Mouse (Mus musculus) liver, embryonic 14.5 days (tissue): Measurements from ENCODE around the gene Crebrf.

Source experiments
- CTCF ChIP-seq: IDR thresholded peaks from 2 replicates; pipeline ENCODE4 v1.5.1; 2016; ENCODE audit warnings: antibody characterized with exemption, low read depth, control low read depth
- EP300 ChIP-seq: IDR thresholded peaks from 2 replicates; pipeline ENCODE4 v1.6.1; 2016; ENCODE audit warnings: antibody characterized with exemption, low read depth

DNA sequence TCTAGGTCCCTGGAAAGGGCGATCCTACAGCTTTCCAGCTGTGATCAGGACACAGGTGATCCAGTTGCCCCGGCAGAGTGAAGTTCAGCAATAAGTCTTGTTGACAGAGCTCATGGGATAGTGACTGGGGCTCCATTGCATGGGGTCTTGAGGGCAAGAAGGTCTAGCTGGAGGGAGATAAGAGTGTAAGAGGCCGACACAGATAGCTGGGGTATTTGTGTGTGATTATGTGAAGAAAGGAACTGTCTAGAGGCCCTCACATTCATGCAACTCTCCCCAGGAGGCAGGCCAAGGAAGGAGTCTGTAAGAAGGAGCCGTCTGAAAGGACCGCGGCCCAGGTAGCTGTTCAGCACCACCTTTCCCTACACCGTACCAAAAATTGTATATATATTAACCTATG, 8.4 kb upstream of the Crebrf start:
- TF ChIP-seq CTCF (no peak), EP300 (peak; percentile 44)
